Mouse (Mus musculus) E14TG2a.4 (cell line): ENCODE data around the gene Gm28035.

Experiments used
- H3K27me3 ChIP-seq: 2 replicates; pipeline ENCODE4 v1.6.1; 2014; ENCODE audit warnings: low read length, control low read depth; ENCODE audit not compliant: insufficient read depth
- H3K36me3 ChIP-seq: 2 replicates; pipeline ENCODE4 v1.6.1; 2014; ENCODE audit warnings: low read length, control low read depth; ENCODE audit not compliant: insufficient read depth
- H3K4me1 ChIP-seq: replicated peaks from 2 replicates; pipeline ENCODE4 v1.6.1; 2014; ENCODE audit warnings: low read depth, low read length, control low read depth
- H3K4me3 ChIP-seq: replicated peaks from 2 replicates; pipeline ENCODE4 v1.5.1; 2014; ENCODE audit warnings: mild to moderate bottlenecking, low read length
- H3K9me3 ChIP-seq: 2 replicates; pipeline ENCODE4 v1.6.1; 2014; ENCODE audit warnings: low read length, control low read depth
- CTCF ChIP-seq: conservative IDR thresholded peaks from 2 replicates; pipeline ENCODE4 v1.5.1; 2014; ENCODE audit warnings: low read length
- NANOG ChIP-seq: IDR thresholded peaks from 2 replicates; pipeline ENCODE4 v1.6.1; 2014; ENCODE audit warnings: borderline replicate concordance, low read length, mixed read lengths
- POU5F1 ChIP-seq: IDR thresholded peaks from 2 replicates; pipeline ENCODE4 v1.6.1; 2014; ENCODE audit warnings: low read length, borderline replicate concordance

The Gm28035 gene

DNA sequence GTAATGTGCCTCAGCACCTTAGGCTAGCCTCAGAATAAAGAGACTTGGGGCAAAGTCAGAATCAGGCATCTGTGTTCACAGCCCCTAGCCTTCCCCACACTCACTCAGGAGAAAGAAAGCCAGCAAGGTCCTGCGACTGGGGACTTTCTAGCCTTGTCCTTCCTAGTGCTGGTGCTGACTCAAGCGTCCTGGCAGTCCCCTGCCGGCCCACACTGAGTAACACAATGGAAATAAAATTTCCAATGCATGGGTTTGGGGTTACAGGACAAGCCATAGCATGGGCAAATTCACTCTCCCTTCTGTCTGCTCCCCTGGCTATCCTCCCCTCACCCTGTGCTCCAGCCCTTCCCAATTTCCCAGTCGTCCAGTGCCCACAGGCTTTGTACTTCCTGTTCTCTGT, 28.0 kb downstream of the Gm28035 start:
- TF ChIP-seq POU5F1 (no peak), NANOG (no peak), CTCF (no peak)
- H3K4me1 ChIP-seq = peaks cover 57% of the 10 kb centered on the region
- H3K4me3 ChIP-seq = no peak overlapping the region
- H3K9me3 ChIP-seq = no peaks in the 10 kb centered on the region
- peaks cover 18% of the 10 kb centered on the region for H3K36me3 ChIP-seq
- H3K27me3 ChIP-seq = no peaks in the 10 kb centered on the region

GRCm38 (mm10) chr2:30269241-30269990, 29.0 kb downstream of the Gm28035 start:
- H3K27me3 ChIP-seq = no peaks in the 10 kb centered on the region
- no peak overlapping the region for H3K4me3 ChIP-seq
- peaks cover 47% of the 10 kb centered on the region for H3K4me1 ChIP-seq
- H3K9me3 ChIP-seq = no peaks in the 10 kb centered on the region
- TF ChIP-seq NANOG = no peak
- TF ChIP-seq POU5F1 = no peak
- TF ChIP-seq CTCF = no peak
- peaks cover 8% of the 10 kb centered on the region; the same call in 1 of the 2 replicates for H3K36me3 ChIP-seq

- Histone ChIP-seq H3K27me3 (no peaks in the 10 kb centered on the region), H3K36me3 (0 out of 2 replicates have a peak, but pooled peaks cover under 1% of the 10 kb centered on the region), H3K4me1 (peaks cover 40% of the 10 kb centered on the region), H3K9me3 (no peaks in the 10 kb centered on the region), H3K4me3 (no peak overlapping the region)
- TF ChIP-seq CTCF (peak; percentile 100), NANOG (no peak), POU5F1 (no peak)
These were observed 29.8 kb downstream of the Gm28035 start for GRCm38 (mm10) chr2:30270134-30270533.

DNA sequence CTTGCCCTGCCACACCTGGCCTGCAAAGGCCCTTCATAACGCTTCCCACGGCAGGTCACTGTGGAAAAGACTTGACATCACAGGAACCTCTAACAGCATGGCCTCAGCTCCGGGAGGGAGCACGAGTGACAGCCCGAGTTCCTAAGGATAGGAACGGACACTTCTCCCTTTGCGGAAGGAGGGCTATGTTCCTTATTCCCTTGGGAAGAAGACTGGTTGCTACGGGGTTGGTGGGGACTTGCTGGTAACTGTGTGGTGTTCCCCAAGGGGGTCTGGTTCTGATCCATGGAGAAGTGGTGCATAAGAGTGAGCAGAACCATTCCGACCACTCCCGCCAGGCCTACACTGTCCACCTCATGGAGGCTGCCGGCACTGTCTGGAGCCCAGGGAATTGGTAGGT, 40.4 kb downstream of the Gm28035 start, which contains the start of gene Gm28038:
Gm28038 (plus strand) TSS at position 301 of the 400 bp plus-strand sequence.
- Histone ChIP-seq H3K27me3 (no peaks in the 10 kb centered on the region), H3K4me3 (no peak within 1 kb of the TSS), H3K4me1 (peaks cover 24% of the 10 kb centered on the region), H3K36me3 (peaks cover 20% of the 10 kb centered on the region), H3K9me3 (no peaks in the 10 kb centered on the region)
- no peak for TF ChIP-seq POU5F1
- no peak for TF ChIP-seq CTCF
- no peak for TF ChIP-seq NANOG

GRCm38 (mm10) chr2:30281651-30282050, 41.3 kb downstream of the Gm28035 start:
- Histone ChIP-seq H3K4me1 (peaks cover 24% of the 10 kb centered on the region), H3K9me3 (no peaks in the 10 kb centered on the region)
- no peak for TF ChIP-seq POU5F1
- no peak for TF ChIP-seq NANOG
- no peak for TF ChIP-seq CTCF

DNA sequence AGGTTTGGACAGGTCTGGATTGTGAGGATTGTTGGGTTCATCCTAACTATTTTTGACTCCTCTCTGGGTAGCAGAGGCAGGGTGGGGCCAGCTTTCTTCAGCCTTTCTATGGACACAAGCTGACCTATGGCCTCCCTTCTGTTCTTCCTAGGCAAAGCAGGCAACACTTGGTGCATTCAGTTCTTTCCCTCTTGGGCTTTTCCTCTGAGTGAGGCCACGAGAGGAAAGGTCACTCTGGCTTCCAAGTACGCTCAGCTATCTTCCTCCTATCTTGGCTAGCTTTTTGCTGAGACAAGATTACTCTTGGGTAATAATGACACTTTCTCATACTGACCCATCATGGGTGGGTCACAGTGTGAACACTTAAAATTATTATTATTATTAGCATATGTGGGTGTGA, 42.8 kb downstream of the Gm28035 start:
- Histone ChIP-seq H3K9me3 (no peaks in the 10 kb centered on the region), H3K36me3 (peaks cover 20% of the 10 kb centered on the region), H3K4me3 (no peak overlapping the region), H3K4me1 (peaks cover 36% of the 10 kb centered on the region), H3K27me3 (no peaks in the 10 kb centered on the region)
- TF ChIP-seq NANOG (no peak), CTCF (no peak), POU5F1 (no peak)

More at GRCm38 (mm10) chr2:30281651-30282050, 41.3 kb downstream of the Gm28035 start:
- H3K27me3 ChIP-seq = no peaks in the 10 kb centered on the region
- H3K4me3 ChIP-seq = no peak overlapping the region
- H3K36me3 ChIP-seq = peaks cover 20% of the 10 kb centered on the region

DNA sequence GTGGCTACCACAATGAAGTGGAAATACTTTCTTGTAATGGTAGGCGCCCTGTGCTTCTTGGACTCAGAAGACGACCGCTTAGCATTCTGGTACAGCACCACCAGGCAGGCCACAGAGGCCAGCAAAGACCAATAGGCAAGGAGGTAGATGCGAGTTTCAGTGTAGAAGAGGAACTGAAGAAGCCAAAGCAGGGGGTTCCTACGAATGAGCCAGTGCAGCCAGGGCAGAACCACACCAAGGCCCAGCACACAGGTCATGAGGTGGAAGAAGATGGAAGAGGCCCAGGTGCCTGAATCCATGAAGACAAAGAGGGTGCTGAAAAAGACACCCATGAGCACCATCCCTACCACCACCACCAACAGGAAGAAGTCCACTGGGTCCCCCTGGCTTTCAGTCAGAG, 44.6 kb downstream of the Gm28035 start:
- Histone ChIP-seq H3K4me1 (peaks cover 41% of the 10 kb centered on the region), H3K4me3 (peak overlapping the region; percentile 99), H3K27me3 (no peaks in the 10 kb centered on the region), H3K36me3 (peaks cover 29% of the 10 kb centered on the region), H3K9me3 (no peaks in the 10 kb centered on the region)
- TF ChIP-seq CTCF (no peak), POU5F1 (no peak), NANOG (no peak)

DNA sequence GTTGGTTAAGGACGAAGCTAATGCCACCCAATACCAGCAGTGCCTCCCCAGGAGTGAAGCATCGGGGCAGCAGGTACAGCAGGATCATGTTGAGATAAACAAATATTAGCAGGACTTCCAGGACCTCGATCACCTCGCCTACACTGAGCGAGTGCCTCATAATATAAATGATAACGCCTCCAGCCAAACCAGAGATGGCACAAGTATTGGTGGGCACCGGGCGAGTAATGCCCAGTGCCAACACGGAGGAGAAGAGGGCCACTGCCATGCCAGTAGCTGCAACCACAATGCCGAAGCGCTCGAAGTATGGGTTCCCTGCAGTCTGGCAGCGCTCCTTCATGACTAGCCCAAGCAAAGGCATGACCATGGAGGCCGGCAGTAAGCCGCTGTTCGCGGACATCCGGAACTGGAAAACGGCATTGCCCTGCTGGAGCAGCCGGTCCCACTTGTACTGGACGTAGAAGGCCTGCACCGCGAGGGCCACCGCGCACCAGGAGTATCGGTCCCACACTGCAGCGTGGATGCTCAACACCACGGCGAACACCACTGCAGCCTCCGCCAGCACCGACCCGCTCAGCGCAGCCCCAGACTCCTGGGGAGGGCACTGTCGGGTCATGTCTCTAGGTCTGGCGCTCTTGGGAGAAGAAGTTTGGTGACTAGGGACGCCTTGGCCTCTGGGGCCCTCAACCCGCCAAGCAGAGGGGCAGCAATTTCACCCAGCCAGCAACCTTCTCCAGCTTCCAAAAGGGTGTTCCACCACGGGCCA, 45.2 kb downstream of the Gm28035 start:
- no peaks in the 10 kb centered on the region for H3K27me3 ChIP-seq
- TF ChIP-seq POU5F1 = no peak
- TF ChIP-seq NANOG = no peak
- no peak for TF ChIP-seq CTCF
- no peaks in the 10 kb centered on the region for H3K9me3 ChIP-seq
- peaks cover 35% of the 10 kb centered on the region for H3K36me3 ChIP-seq
- peak overlapping the region; percentile 99 for H3K4me3 ChIP-seq
- H3K4me1 ChIP-seq = peaks cover 41% of the 10 kb centered on the region
